Mouse (Mus musculus): ENCODE data around the gene Oit1.

DNA sequence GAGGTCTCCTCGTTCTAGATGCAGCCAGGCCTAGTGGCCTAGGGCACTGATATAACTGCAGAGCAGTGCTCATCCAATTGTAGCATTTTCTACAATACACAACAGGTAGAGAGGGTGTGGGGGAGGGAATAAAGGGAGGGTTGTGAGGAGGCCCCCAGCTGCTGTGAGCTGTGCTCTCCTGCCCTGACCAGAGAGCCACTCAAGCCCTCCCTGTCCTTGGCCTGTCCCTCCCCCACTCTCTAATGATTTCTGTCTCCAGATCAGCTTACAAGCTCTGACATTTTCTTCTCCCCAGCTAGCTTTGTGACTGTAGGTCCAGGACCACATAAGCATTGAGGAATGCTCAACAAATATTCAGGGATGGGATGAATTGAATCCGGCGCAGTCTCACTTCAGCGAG lies 9.2 kb downstream of the Oit1 start:
- TF ChIP-seq POLR2A (IDR thresholded peaks at IDR 0.05; ENCODE audit: insufficient read depth, low read length) (no peak), CTCF (IDR thresholded peaks at IDR 0.05; ENCODE audit: low read depth, low read length) (no peak)
